Mouse (Mus musculus): ENCODE results near the gene Mei4. TPM values are rescaled to one million over a fixed set of nuclear protein-coding genes. Genes with fewer than 3 reads are reported as not detected.

The Mei4 gene
- polyA plus RNA-seq, 1 experiment from 2014 or later = 0.67 TPM

GRCm38 (mm10) chr9:81924744-81925143 is 61.3 kb downstream of the Mei4 start:
- Histone ChIP-seq H3K36me3 (ENCODE audit: control insufficient read depth, insufficient read depth, low read length) (no peaks in the 10 kb centered on the region), H3K9ac (ENCODE audit: low read length) (no peak overlapping the region), H3K4me3 (ENCODE audit: low read depth, low read length) (no peak overlapping the region), H3K4me1 (ENCODE audit: control insufficient read depth, insufficient read depth, low read length) (no peaks in the 10 kb centered on the region), H3K27me3 (ENCODE audit: control insufficient read depth, insufficient read depth, low read length) (no peaks in the 10 kb centered on the region), H3K27ac (replicated peaks; ENCODE audit: low read depth, low read length) (no peak overlapping the region), H3K4me2 (ENCODE audit: low read depth, severe bottlenecking) (no peak overlapping the region), H3K9me3 (ENCODE audit: control insufficient read depth, low read length) (no peaks in the 10 kb centered on the region)
- DNase-seq (ENCODE audit: low spot score) = no peak
- ATAC-seq (ENCODE audit: insufficient number of reproducible peaks, low FRiP score, low TSS enrichment, low read depth) = no peak

- DNase-seq (ENCODE audit: low spot score) = no peak
- WGBS = 84% methylated on average over 4 of the region's 4 CpGs
- H3K9ac ChIP-seq (ENCODE audit: low read length) = no peak overlapping the region
- H3K36me3 ChIP-seq (ENCODE audit: control insufficient read depth, insufficient read depth, low read length) = no peaks in the 10 kb centered on the region
- ATAC-seq (ENCODE audit: insufficient number of reproducible peaks, low FRiP score, low TSS enrichment, low read depth) = no peak
- no peak overlapping the region for H3K27ac ChIP-seq (replicated peaks; ENCODE audit: low read depth, low read length)
- no peaks in the 10 kb centered on the region for H3K4me1 ChIP-seq (ENCODE audit: control insufficient read depth, insufficient read depth, low read length)
- H3K4me2 ChIP-seq (ENCODE audit: low read depth, severe bottlenecking) = no peak overlapping the region
- H3K27me3 ChIP-seq (ENCODE audit: control insufficient read depth, insufficient read depth, low read length) = no peaks in the 10 kb centered on the region
- no peak overlapping the region for H3K4me3 ChIP-seq (ENCODE audit: low read depth, low read length)
- no peaks in the 10 kb centered on the region for H3K9me3 ChIP-seq (ENCODE audit: control insufficient read depth, low read length)
These were observed 77.1 kb downstream of the Mei4 start for GRCm38 (mm10) chr9:81940533-81940932.

GRCm38 (mm10) chr9:81945624-81946023 is 82.2 kb downstream of the Mei4 start:
- Histone ChIP-seq H3K4me3 (ENCODE audit: low read depth, low read length) (no peak overlapping the region), H3K27ac (replicated peaks; ENCODE audit: low read depth, low read length) (no peak overlapping the region)
- 82% methylated on average over 6 of the region's 6 CpGs for WGBS

GRCm38 (mm10) chr9:81956858-81957257 is 93.4 kb downstream of the Mei4 start:
- H3K9me3 ChIP-seq (ENCODE audit: control insufficient read depth, low read length) = no peaks in the 10 kb centered on the region
- H3K27me3 ChIP-seq (ENCODE audit: control insufficient read depth, insufficient read depth, low read length) = no peaks in the 10 kb centered on the region
- no peak overlapping the region for H3K27ac ChIP-seq (replicated peaks; ENCODE audit: low read depth, low read length)
- H3K4me2 ChIP-seq (ENCODE audit: low read depth, severe bottlenecking) = no peak overlapping the region
- no peaks in the 10 kb centered on the region for H3K36me3 ChIP-seq (ENCODE audit: control insufficient read depth, insufficient read depth, low read length)
- ATAC-seq (ENCODE audit: insufficient number of reproducible peaks, low FRiP score, low TSS enrichment, low read depth) = no peak
- H3K4me3 ChIP-seq (ENCODE audit: low read depth, low read length) = no peak overlapping the region
- WGBS = 87% methylated on average over 3 of the region's 3 CpGs
- no peaks in the 10 kb centered on the region for H3K4me1 ChIP-seq (ENCODE audit: control insufficient read depth, insufficient read depth, low read length)
- H3K9ac ChIP-seq (ENCODE audit: low read length) = no peak overlapping the region
- no peak for DNase-seq (ENCODE audit: low spot score)

More at GRCm38 (mm10) chr9:81945624-81946023, 82.2 kb downstream of the Mei4 start:
- no peaks in the 10 kb centered on the region for H3K36me3 ChIP-seq (ENCODE audit: control insufficient read depth, insufficient read depth, low read length)
- no peaks in the 10 kb centered on the region for H3K4me1 ChIP-seq (ENCODE audit: control insufficient read depth, insufficient read depth, low read length)
- H3K9ac ChIP-seq (ENCODE audit: low read length) = no peak overlapping the region
- H3K9me3 ChIP-seq (ENCODE audit: control insufficient read depth, low read length) = no peaks in the 10 kb centered on the region
- H3K27me3 ChIP-seq (ENCODE audit: control insufficient read depth, insufficient read depth, low read length) = no peaks in the 10 kb centered on the region
- ATAC-seq (ENCODE audit: insufficient number of reproducible peaks, low FRiP score, low TSS enrichment, low read depth) (no peak), DNase-seq (ENCODE audit: low spot score) (no peak)
- H3K4me2 ChIP-seq (ENCODE audit: low read depth, severe bottlenecking) = no peak overlapping the region

GRCm38 (mm10) chr9:81957842-81958241 is 94.4 kb downstream of the Mei4 start:
- H3K9me3 ChIP-seq (ENCODE audit: control insufficient read depth, low read length) = no peaks in the 10 kb centered on the region
- H3K4me1 ChIP-seq (ENCODE audit: control insufficient read depth, insufficient read depth, low read length) = no peaks in the 10 kb centered on the region
- no peak overlapping the region for H3K4me3 ChIP-seq (ENCODE audit: low read depth, low read length)
- no peaks in the 10 kb centered on the region for H3K36me3 ChIP-seq (ENCODE audit: control insufficient read depth, insufficient read depth, low read length)
- no peak overlapping the region for H3K4me2 ChIP-seq (ENCODE audit: low read depth, severe bottlenecking)
- no peak overlapping the region for H3K9ac ChIP-seq (ENCODE audit: low read length)
- H3K27ac ChIP-seq (replicated peaks; ENCODE audit: low read depth, low read length) = no peak overlapping the region
- no peak for DNase-seq (ENCODE audit: low spot score)
- no peaks in the 10 kb centered on the region for H3K27me3 ChIP-seq (ENCODE audit: control insufficient read depth, insufficient read depth, low read length)
- no peak for ATAC-seq (ENCODE audit: insufficient number of reproducible peaks, low FRiP score, low TSS enrichment, low read depth)
- 80% methylated on average over 2 of the region's 2 CpGs for WGBS

GRCm38 (mm10) chr9:81966765-81967164 is 103.3 kb downstream of the Mei4 start:
- no peak overlapping the region for H3K4me3 ChIP-seq (ENCODE audit: low read depth, low read length)
- no peaks in the 10 kb centered on the region for H3K36me3 ChIP-seq (ENCODE audit: control insufficient read depth, insufficient read depth, low read length)
- H3K27ac ChIP-seq (replicated peaks; ENCODE audit: low read depth, low read length) = no peak overlapping the region
- DNase-seq (ENCODE audit: low spot score) = no peak
- H3K4me2 ChIP-seq (ENCODE audit: low read depth, severe bottlenecking) = no peak overlapping the region
- H3K9ac ChIP-seq (ENCODE audit: low read length) = no peak overlapping the region
- no peaks in the 10 kb centered on the region for H3K4me1 ChIP-seq (ENCODE audit: control insufficient read depth, insufficient read depth, low read length)
- 90% methylated on average over 1 of the region's 1 CpGs for WGBS
- no peaks in the 10 kb centered on the region for H3K27me3 ChIP-seq (ENCODE audit: control insufficient read depth, insufficient read depth, low read length)
- no peaks in the 10 kb centered on the region for H3K9me3 ChIP-seq (ENCODE audit: control insufficient read depth, low read length)
- ATAC-seq (ENCODE audit: insufficient number of reproducible peaks, low FRiP score, low TSS enrichment, low read depth) = no peak

GRCm38 (mm10) chr9:81968935-81969334 is 105.5 kb downstream of the Mei4 start:
- no peaks in the 10 kb centered on the region for H3K27me3 ChIP-seq (ENCODE audit: control insufficient read depth, insufficient read depth, low read length)

GRCm38 (mm10) chr9:81982461-81982860 is 119.0 kb downstream of the Mei4 start:
- ATAC-seq (ENCODE audit: insufficient number of reproducible peaks, low FRiP score, low TSS enrichment, low read depth) (no peak), DNase-seq (ENCODE audit: low spot score) (no peak)
- no peaks in the 10 kb centered on the region for H3K9me3 ChIP-seq (ENCODE audit: control insufficient read depth, low read length)
- no peaks in the 10 kb centered on the region for H3K27me3 ChIP-seq (ENCODE audit: control insufficient read depth, insufficient read depth, low read length)
- no peaks in the 10 kb centered on the region for H3K4me1 ChIP-seq (ENCODE audit: control insufficient read depth, insufficient read depth, low read length)
- no peak overlapping the region for H3K4me2 ChIP-seq (ENCODE audit: low read depth, severe bottlenecking)
- no peak overlapping the region for H3K9ac ChIP-seq (ENCODE audit: low read length)
- H3K27ac ChIP-seq (replicated peaks; ENCODE audit: low read depth, low read length) = no peak overlapping the region
- H3K36me3 ChIP-seq (ENCODE audit: control insufficient read depth, insufficient read depth, low read length) = no peaks in the 10 kb centered on the region
- WGBS = 92% methylated on average over 3 of the region's 3 CpGs
- no peak overlapping the region for H3K4me3 ChIP-seq (ENCODE audit: low read depth, low read length)

More at GRCm38 (mm10) chr9:81968935-81969334, 105.5 kb downstream of the Mei4 start:
- Histone ChIP-seq H3K9ac (ENCODE audit: low read length) (no peak overlapping the region), H3K4me2 (ENCODE audit: low read depth, severe bottlenecking) (no peak overlapping the region), H3K27ac (replicated peaks; ENCODE audit: low read depth, low read length) (no peak overlapping the region), H3K4me1 (ENCODE audit: control insufficient read depth, insufficient read depth, low read length) (no peaks in the 10 kb centered on the region), H3K4me3 (ENCODE audit: low read depth, low read length) (no peak overlapping the region), H3K36me3 (ENCODE audit: control insufficient read depth, insufficient read depth, low read length) (no peaks in the 10 kb centered on the region), H3K9me3 (ENCODE audit: control insufficient read depth, low read length) (no peaks in the 10 kb centered on the region)
- ATAC-seq (ENCODE audit: insufficient number of reproducible peaks, low FRiP score, low TSS enrichment, low read depth) = no peak
- no peak for DNase-seq (ENCODE audit: low spot score)
- WGBS = 55% methylated on average over 2 of the region's 2 CpGs

GRCm38 (mm10) chr9:82012991-82013390 is 149.5 kb downstream of the Mei4 start:
- no peak; the same call in 1 of the 2 replicates for ATAC-seq (ENCODE audit: insufficient number of reproducible peaks, low FRiP score, low TSS enrichment, low read depth)

More at GRCm38 (mm10) chr9:82012991-82013390, 149.5 kb downstream of the Mei4 start:
- Histone ChIP-seq H3K9me3 (ENCODE audit: control insufficient read depth, low read length) (no peaks in the 10 kb centered on the region), H3K9ac (ENCODE audit: low read length) (no peak overlapping the region), H3K27me3 (ENCODE audit: control insufficient read depth, insufficient read depth, low read length) (no peaks in the 10 kb centered on the region), H3K36me3 (ENCODE audit: control insufficient read depth, insufficient read depth, low read length) (no peaks in the 10 kb centered on the region), H3K4me2 (ENCODE audit: low read depth, severe bottlenecking) (no peak overlapping the region), H3K4me3 (ENCODE audit: low read depth, low read length) (no peak overlapping the region), H3K27ac (replicated peaks; ENCODE audit: low read depth, low read length) (no peak overlapping the region), H3K4me1 (ENCODE audit: control insufficient read depth, insufficient read depth, low read length) (no peaks in the 10 kb centered on the region)
- WGBS = 70% methylated on average over 3 of the region's 3 CpGs
- no peak for DNase-seq (ENCODE audit: low spot score)
